Mouse (Mus musculus): ENCODE results near the gene Akap2. TPM values are rescaled to one million over a fixed set of nuclear protein-coding genes. Genes with fewer than 3 reads are reported as not detected.

The Akap2 gene
- 10 to 100 TPM; 50.9 to 54.6 TPM for total RNA-seq (2023)

GRCm38 (mm10) chr4:57717354-57717753 lies at the start of gene Akap2:
Gene Akap2, plus strand, starts transcription at chr4:57717657.

GRCm38 (mm10) chr4:57916201-57916661 lies 198.8 kb downstream of the Akap2 start, which contains the start of gene D630039A03Rik:
Gene D630039A03Rik, minus strand, starts transcription at chr4:57916297.

Other genes with a start within 250 kb of the Akap2 start
- gene Pakap, start 149.5 kb upstream of the Akap2 start, total RNA-seq (2023), result 1 to 10 TPM; 4.7 to 4.9 TPM
- gene D630039A03Rik, start 198.6 kb downstream of the Akap2 start, total RNA-seq (2023), result not detected
- gene Txn1, start 238.8 kb downstream of the Akap2 start, total RNA-seq (2023), result 10 to 100 TPM; 51.4 to 60.9 TPM